Mouse (Mus musculus): ENCODE measurements around the gene Capn10. TPM values are rescaled to one million over a fixed set of nuclear protein-coding genes. Genes with fewer than 3 reads are reported as not detected.

Capn10 gene
- polyA plus RNA-seq (2015; fragmentation: Nextera tagmentation; extraction: Ambion mirVana), result 27.5 and 29.2 TPM in 2 replicates

DNA sequence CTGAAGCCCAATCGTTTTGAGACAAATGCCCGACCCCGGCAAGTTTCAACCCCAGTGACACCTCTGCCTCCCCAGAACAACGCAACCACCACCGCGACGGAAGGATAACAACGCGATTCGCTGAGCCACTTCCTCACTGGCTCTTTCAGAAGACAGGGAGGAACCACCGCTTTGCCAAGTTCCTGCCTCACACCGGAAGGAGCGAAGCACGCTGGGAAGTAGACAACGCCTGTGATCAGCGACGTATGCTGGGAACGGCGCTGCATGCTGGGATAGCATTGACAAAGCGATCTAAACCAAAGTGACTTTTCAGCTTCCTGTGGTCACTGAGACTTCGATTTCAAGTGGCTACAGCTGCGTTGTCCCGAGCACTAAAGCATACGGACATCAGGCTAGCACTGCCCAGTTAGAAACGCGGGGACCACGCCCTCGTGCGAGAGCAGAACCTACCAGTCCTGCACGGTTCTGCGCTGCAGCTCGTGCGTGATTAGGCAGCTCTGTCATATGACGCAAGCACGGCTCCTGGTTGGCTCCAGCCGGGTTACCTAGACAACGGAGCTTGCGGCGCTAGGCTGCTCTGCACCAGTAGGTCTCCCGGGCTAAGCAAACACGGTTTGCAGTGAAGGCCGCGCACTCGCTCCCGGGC lies at the start of gene Capn10:
Capn10 (plus strand) TSS at position 195 of the 646 bp plus-strand sequence.
- under 1% methylated on average over 45 of the region's 45 CpGs for WGBS
- peak; percentile 99 for ATAC-seq (ENCODE audit: low read depth)

DNA sequence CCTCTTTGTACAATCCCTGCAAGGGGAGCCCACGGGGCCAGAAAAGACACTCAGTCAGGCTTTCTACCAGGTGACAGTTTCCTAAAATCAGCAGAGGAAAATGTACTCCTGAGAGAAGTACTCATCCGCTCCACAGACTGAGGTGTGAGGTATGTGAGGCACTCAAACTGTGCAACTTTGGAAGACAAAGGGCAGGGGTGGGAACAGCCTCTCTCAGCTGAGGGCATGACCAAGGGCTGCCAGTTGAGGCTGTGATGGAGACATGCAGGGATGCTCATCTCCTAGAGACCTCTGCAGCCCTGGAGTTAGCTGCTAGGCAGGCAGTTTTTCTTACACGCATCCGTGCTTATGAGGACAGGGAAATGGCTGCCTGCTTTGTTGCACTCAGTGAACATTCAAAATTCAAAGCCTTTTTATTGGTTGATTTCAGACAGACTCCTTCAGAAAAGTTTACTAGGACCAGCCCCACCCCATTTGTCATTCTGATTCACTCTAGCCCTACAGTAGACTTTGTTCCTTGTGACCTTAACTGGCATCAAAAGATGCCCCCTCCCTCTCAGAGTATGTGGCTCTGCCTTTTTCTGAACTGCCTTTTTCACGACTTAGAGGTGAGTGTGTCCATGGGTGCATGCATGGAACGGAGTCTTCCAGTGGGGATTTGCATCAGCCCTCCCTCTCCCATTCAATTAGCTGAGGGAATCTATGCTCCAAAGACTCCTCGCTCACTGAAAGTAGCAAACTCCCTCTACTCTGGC lies 45.1 kb upstream of the Capn10 start:
- Histone ChIP-seq H3K4me3 (ENCODE audit: low read length) (no peak overlapping the region), H3K27ac (ENCODE audit: low read length) (no peak overlapping the region), H3K4me2 (ENCODE audit: low read depth, low read length) (no peak overlapping the region), H3K27me3 (ENCODE audit: control insufficient read depth, insufficient read depth, low read depth, low read length) (no peaks in the 10 kb centered on the region), H3K36me3 (ENCODE audit: control insufficient read depth, insufficient read depth, low read length) (no peaks in the 10 kb centered on the region), H3K4me1 (replicated peaks; ENCODE audit: control insufficient read depth, insufficient read depth, low read length) (no peaks in the 10 kb centered on the region), H3K9ac (ENCODE audit: low read length) (no peak overlapping the region), H3K9me3 (ENCODE audit: control insufficient read depth, low read length) (no peaks in the 10 kb centered on the region)
- WGBS, result 67% methylated on average over 7 of the region's 7 CpGs
- no peak for ATAC-seq (ENCODE audit: low read depth)

More for the DNA sequence above, at the start of gene Capn10:
- no peaks in the 10 kb centered on the region for H3K27me3 ChIP-seq (ENCODE audit: control insufficient read depth, insufficient read depth, low read depth, low read length)
- H3K27ac ChIP-seq (ENCODE audit: low read length), result peak within 1 kb of the TSS; percentile 94
- peaks cover 17% of the 10 kb centered on the region for H3K4me1 ChIP-seq (replicated peaks; ENCODE audit: control insufficient read depth, insufficient read depth, low read length)
- H3K4me2 ChIP-seq (ENCODE audit: low read depth, low read length), result peak within 1 kb of the TSS; percentile 85
- H3K9me3 ChIP-seq (ENCODE audit: control insufficient read depth, low read length), result no peaks in the 10 kb centered on the region
- H3K4me3 ChIP-seq (ENCODE audit: low read length), result peak within 1 kb of the TSS; percentile 67
- H3K9ac ChIP-seq (ENCODE audit: low read length), result peak within 1 kb of the TSS; percentile 83
- H3K36me3 ChIP-seq (ENCODE audit: control insufficient read depth, insufficient read depth, low read length), result peaks cover 10% of the 10 kb centered on the region

DNA sequence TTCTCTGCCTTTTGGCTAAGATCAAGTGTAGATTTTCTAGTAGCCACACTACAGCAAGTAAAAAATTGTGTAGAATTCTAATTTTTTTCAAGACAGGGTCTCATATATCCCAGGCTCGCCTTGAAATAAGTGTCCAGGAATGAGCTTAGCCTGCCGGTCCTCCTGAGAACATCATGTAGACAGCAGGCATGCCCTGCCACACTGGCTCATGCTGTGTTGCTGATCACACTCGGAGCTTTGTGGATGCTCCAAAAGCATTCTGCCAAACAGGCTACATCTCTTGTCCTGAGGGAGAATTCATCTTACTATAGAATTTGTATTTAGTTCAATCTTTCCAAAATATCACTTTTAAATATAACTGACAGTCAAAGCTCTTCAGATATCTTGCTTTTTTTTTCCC lies 41.4 kb upstream of the Capn10 start:
- H3K9ac ChIP-seq (ENCODE audit: low read length), result no peak overlapping the region
- no peak overlapping the region for H3K4me3 ChIP-seq (ENCODE audit: low read length)
- ATAC-seq (ENCODE audit: low read depth), result no peak
- H3K4me1 ChIP-seq (replicated peaks; ENCODE audit: control insufficient read depth, insufficient read depth, low read length), result no peaks in the 10 kb centered on the region
- 64% methylated on average over 3 of the region's 3 CpGs for WGBS
- H3K27me3 ChIP-seq (ENCODE audit: control insufficient read depth, insufficient read depth, low read depth, low read length), result no peaks in the 10 kb centered on the region
- no peaks in the 10 kb centered on the region for H3K36me3 ChIP-seq (ENCODE audit: control insufficient read depth, insufficient read depth, low read length)
- no peak overlapping the region for H3K4me2 ChIP-seq (ENCODE audit: low read depth, low read length)
- H3K9me3 ChIP-seq (ENCODE audit: control insufficient read depth, low read length), result no peaks in the 10 kb centered on the region
- H3K27ac ChIP-seq (ENCODE audit: low read length), result no peak overlapping the region

DNA sequence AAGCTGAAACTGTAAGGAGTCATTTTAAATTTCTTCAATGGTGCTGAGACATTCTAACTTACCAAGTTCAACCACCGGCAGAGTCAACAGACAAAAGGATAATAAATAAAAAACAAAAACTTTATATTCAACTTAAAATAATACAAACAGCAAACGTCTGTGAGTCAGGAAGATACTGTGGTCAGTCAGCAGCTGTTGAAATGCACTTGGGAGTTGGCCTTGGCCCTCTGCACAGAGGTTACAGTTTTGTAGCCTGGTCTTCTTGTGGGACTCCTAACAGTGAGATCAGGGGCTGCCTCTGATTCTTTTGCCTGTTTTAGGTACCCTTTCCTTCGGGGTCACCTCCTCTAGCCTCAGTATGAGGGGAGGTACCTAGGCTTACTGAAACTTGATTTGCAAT lies 40.3 kb upstream of the Capn10 start:
- H3K9ac ChIP-seq (ENCODE audit: low read length), result no peak overlapping the region
- 63% methylated on average over 3 of the region's 3 CpGs for WGBS
- no peaks in the 10 kb centered on the region for H3K9me3 ChIP-seq (ENCODE audit: control insufficient read depth, low read length)
- H3K4me1 ChIP-seq (replicated peaks; ENCODE audit: control insufficient read depth, insufficient read depth, low read length), result no peaks in the 10 kb centered on the region
- H3K4me2 ChIP-seq (ENCODE audit: low read depth, low read length), result no peak overlapping the region
- H3K27ac ChIP-seq (ENCODE audit: low read length), result no peak overlapping the region
- H3K27me3 ChIP-seq (ENCODE audit: control insufficient read depth, insufficient read depth, low read depth, low read length), result no peaks in the 10 kb centered on the region
- no peaks in the 10 kb centered on the region for H3K36me3 ChIP-seq (ENCODE audit: control insufficient read depth, insufficient read depth, low read length)
- ATAC-seq (ENCODE audit: low read depth), result no peak
- H3K4me3 ChIP-seq (ENCODE audit: low read length), result no peak overlapping the region

DNA sequence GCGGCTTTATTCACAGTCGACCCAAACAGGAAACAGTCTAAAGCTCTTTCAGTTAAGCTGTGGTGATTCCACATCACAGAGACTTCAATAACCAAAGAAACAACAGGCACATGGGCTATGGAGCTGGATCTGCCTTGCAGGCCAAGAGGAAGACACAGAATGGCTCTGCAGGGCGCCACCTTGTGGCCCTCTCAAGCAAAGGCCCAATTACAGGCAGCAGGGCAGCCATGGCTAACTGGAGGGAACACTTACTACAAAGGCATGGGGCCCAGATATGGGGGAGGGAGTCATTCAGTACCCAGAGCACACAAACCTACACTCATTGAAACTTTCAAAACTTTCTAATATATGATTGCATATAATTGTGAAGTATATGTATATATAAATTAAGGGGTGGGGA lies 39.1 kb upstream of the Capn10 start:
- no peaks in the 10 kb centered on the region for H3K9me3 ChIP-seq (ENCODE audit: control insufficient read depth, low read length)
- no peak overlapping the region for H3K4me2 ChIP-seq (ENCODE audit: low read depth, low read length)
- no peak overlapping the region for H3K9ac ChIP-seq (ENCODE audit: low read length)
- H3K27ac ChIP-seq (ENCODE audit: low read length), result no peak overlapping the region
- H3K27me3 ChIP-seq (ENCODE audit: control insufficient read depth, insufficient read depth, low read depth, low read length), result no peaks in the 10 kb centered on the region
- no peaks in the 10 kb centered on the region for H3K4me1 ChIP-seq (replicated peaks; ENCODE audit: control insufficient read depth, insufficient read depth, low read length)
- H3K4me3 ChIP-seq (ENCODE audit: low read length), result no peak overlapping the region
- peak; percentile 59; the same call in 1 of the 2 replicates for ATAC-seq (ENCODE audit: low read depth)
- H3K36me3 ChIP-seq (ENCODE audit: control insufficient read depth, insufficient read depth, low read length), result no peaks in the 10 kb centered on the region
- 13% methylated on average over 3 of the region's 3 CpGs for WGBS

DNA sequence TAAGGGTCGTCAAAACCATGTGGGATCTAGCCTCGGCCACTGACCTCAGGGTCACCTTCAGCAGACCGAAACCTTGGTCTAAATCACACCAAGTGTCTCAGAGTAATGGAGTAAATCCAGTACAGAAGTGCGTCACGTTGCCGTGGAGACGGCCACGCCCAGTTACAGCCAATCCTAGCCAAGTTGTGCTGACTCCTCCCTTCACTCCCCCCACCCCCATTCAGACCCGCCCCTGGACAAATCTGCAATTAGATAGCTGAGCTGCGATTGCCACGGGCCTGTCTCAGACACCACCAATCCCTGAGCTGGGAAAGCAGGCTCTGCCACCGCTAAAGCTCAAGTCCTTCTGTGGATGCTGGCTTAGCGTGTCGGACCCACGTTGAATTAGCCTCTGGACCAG lies 31.4 kb upstream of the Capn10 start, which contains the start of gene Ankmy1:
Ankmy1 (minus strand) TSS at position 121 of the 400 bp plus-strand sequence.
- Histone ChIP-seq H3K27me3 (ENCODE audit: control insufficient read depth, insufficient read depth, low read depth, low read length) (no peaks in the 10 kb centered on the region; the same call in 1 of the 2 replicates), H3K9me3 (ENCODE audit: control insufficient read depth, low read length) (no peaks in the 10 kb centered on the region), H3K4me2 (ENCODE audit: low read depth, low read length) (peak within 1 kb of the TSS; percentile 54), H3K27ac (ENCODE audit: low read length) (no peak within 1 kb of the TSS), H3K9ac (ENCODE audit: low read length) (no peak within 1 kb of the TSS), H3K36me3 (ENCODE audit: control insufficient read depth, insufficient read depth, low read length) (no peaks in the 10 kb centered on the region), H3K4me3 (ENCODE audit: low read length) (peak within 1 kb of the TSS; percentile 12), H3K4me1 (replicated peaks; ENCODE audit: control insufficient read depth, insufficient read depth, low read length) (peaks cover 12% of the 10 kb centered on the region)
- peak; percentile 55 for ATAC-seq (ENCODE audit: low read depth)
- 1% methylated on average over 15 of the region's 15 CpGs for WGBS

DNA sequence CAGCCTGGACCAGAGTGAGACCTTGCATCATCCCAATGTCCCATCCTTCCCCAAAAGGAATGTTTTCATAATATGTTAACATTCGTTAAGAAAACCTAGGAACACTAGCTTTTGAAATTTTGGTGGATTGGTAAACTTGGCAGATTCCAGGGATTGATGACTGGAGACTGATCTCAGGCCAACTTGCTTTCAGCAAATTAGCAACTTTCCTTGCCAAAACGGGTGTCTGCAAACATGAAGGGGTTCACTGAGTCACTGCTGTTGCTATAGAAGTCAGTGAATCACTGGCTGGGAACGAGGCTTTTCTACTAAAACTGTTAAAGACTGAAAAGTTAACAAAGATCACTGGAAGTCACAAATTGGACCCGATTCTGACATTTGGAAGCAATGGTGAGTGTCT lies 30.5 kb upstream of the Capn10 start:
- Histone ChIP-seq H3K9me3 (ENCODE audit: control insufficient read depth, low read length) (no peaks in the 10 kb centered on the region), H3K27me3 (ENCODE audit: control insufficient read depth, insufficient read depth, low read depth, low read length) (no peaks in the 10 kb centered on the region; the same call in 1 of the 2 replicates), H3K27ac (ENCODE audit: low read length) (no peak overlapping the region), H3K9ac (ENCODE audit: low read length) (no peak overlapping the region), H3K4me2 (ENCODE audit: low read depth, low read length) (no peak overlapping the region), H3K4me3 (ENCODE audit: low read length) (no peak overlapping the region), H3K4me1 (replicated peaks; ENCODE audit: control insufficient read depth, insufficient read depth, low read length) (peaks cover 15% of the 10 kb centered on the region), H3K36me3 (ENCODE audit: control insufficient read depth, insufficient read depth, low read length) (no peaks in the 10 kb centered on the region)
- WGBS, result 54% methylated on average over 4 of the region's 4 CpGs
- no peak for ATAC-seq (ENCODE audit: low read depth)

DNA sequence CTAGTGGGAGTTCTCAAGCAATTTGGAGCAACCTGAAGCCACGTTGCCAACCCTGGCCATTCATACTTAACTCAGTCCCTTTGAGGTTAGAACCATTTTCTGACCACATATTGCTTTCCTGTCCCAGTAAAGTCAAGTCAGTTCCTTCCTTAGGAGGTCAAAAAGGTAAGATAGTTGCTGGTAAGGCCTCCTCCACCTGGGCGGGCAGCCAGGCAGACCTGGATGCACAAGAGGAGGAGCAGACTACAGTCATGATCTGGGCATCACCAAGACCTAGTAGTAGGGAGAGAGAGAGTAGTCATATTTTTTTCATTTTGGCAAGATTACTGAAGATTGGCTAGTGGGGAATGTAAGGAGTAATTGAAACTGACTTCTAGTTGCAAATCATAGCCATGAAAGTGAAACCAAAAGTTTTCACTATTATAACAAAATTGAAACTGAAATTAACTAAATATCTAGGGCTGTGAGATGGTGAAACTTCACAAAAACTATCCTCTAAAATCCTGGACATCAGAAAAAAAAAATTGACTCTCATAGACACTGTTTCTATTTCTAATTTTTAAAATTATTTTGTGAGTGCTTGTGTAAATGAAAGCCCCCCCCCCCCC lies 28.4 kb upstream of the Capn10 start:
- no peak overlapping the region for H3K9ac ChIP-seq (ENCODE audit: low read length)
- no peak for ATAC-seq (ENCODE audit: low read depth)

More for the DNA sequence above, 28.4 kb upstream of the Capn10 start:
- Histone ChIP-seq H3K27me3 (ENCODE audit: control insufficient read depth, insufficient read depth, low read depth, low read length) (no peaks in the 10 kb centered on the region; the same call in 1 of the 2 replicates), H3K4me1 (replicated peaks; ENCODE audit: control insufficient read depth, insufficient read depth, low read length) (peaks cover 22% of the 10 kb centered on the region), H3K27ac (ENCODE audit: low read length) (no peak overlapping the region), H3K4me3 (ENCODE audit: low read length) (no peak overlapping the region), H3K36me3 (ENCODE audit: control insufficient read depth, insufficient read depth, low read length) (no peaks in the 10 kb centered on the region), H3K9me3 (ENCODE audit: control insufficient read depth, low read length) (no peaks in the 10 kb centered on the region), H3K4me2 (ENCODE audit: low read depth, low read length) (no peak overlapping the region)
- WGBS, result 87% methylated on average over 2 of the region's 2 CpGs
